Mouse (Mus musculus) limb, embryonic 14.5 days (tissue): ENCODE data around the gene Vmn1r232. TPM values are rescaled to one million over a fixed set of nuclear protein-coding genes. Genes with fewer than 3 reads are reported as not detected.

Experiments used
- ATAC-seq: fragments of 200-750 bp; cut with Nextera tagmentation; 2 replicates; pipeline ENCODE4 v1.8.0; 2017; ENCODE audit warnings: low read depth, moderate number of reproducible peaks, moderate TSS enrichment; ENCODE audit not compliant: low FRiP score
- DNase-seq: peaks from one replicate; pipeline ENCODE4 v3.0.0-alpha.2; 2015; ENCODE audit warnings: low spot score
- H3K27ac ChIP-seq: fragments of 300-500 bp; sonication (generic); replicated peaks from 2 replicates; pipeline ENCODE4 v1.5.1; 2014; ENCODE audit warnings: low read depth, mild to moderate bottlenecking, low read length, moderate library complexity, mixed read lengths
- H3K27me3 ChIP-seq: fragments of 300-500 bp; sonication (generic); 2 replicates; pipeline ENCODE4 v1.6.1; 2014; ENCODE audit warnings: low read length, mixed read lengths; ENCODE audit not compliant: control insufficient read depth, insufficient read depth
- H3K36me3 ChIP-seq: fragments of 300-500 bp; sonication (generic); 2 replicates; pipeline ENCODE4 v1.6.1; 2014; ENCODE audit warnings: mild to moderate bottlenecking, low read length, moderate library complexity, mixed read lengths; ENCODE audit not compliant: control insufficient read depth, insufficient read depth
- H3K4me1 ChIP-seq: fragments of 300-500 bp; sonication (generic); 2 replicates; pipeline ENCODE4 v1.6.1; 2014; ENCODE audit warnings: antibody characterized with exemption, low read length, mixed read lengths; ENCODE audit not compliant: control insufficient read depth, insufficient read depth
- H3K4me2 ChIP-seq: fragments of 300-500 bp; sonication (generic); replicated peaks from 2 replicates; pipeline ENCODE4 v1.6.1; 2014; ENCODE audit warnings: low read depth, mild to moderate bottlenecking, low read length, moderate library complexity; ENCODE audit not compliant: severe bottlenecking
- H3K4me3 ChIP-seq: fragments of 300-500 bp; sonication (generic); replicated peaks from 2 replicates; pipeline ENCODE4 v1.5.1; 2014; ENCODE audit warnings: low read length
- H3K9ac ChIP-seq: fragments of 300-500 bp; sonication (generic); 2 replicates; pipeline ENCODE4 v1.6.1; 2014; ENCODE audit warnings: mild to moderate bottlenecking, low read depth, low read length, moderate library complexity; ENCODE audit not compliant: severe bottlenecking
- H3K9me3 ChIP-seq: fragments of 300-500 bp; sonication (generic); 2 replicates; pipeline ENCODE4 v1.6.1; 2016; ENCODE audit warnings: low read length; ENCODE audit not compliant: control insufficient read depth
- POLR2A ChIP-seq: fragments of 200-500 bp; IDR thresholded peaks from 2 replicates; pipeline ENCODE4 v1.8.0; 2012; ENCODE audit warnings: inconsistent platforms, mild to moderate bottlenecking, moderate library complexity, borderline replicate concordance; ENCODE audit not compliant: insufficient read depth, insufficient read length; ENCODE audit errors: extremely low read depth
- WGBS: fragments of 180-500 bp; shearing (Covaris S2); extraction: QIAGEN DNeasy Blood & Tissue Kit; methylation state at CpG from one replicate; pipeline ENCODE4 v1.1.7; 2014; 5-methylcytosine and 5-hydroxymethylcytosine counted together
- polyA plus RNA-seq, 2 experiments: library from polyadenylated mRNA; depleted of rRNA in 1 of 2; stranded (reverse) in 1 of 2; unstranded in 1 of 2; fragments of >200 nt; fragmentation: Nextera tagmentation in 1 of 2; extraction: Ambion mirVana in 1 of 2; gene quantifications; 2 replicates each; pipeline versions ENCODE4 v1.2.1 to v1.2.3; 2012 to 2014

Gene Vmn1r232
- not detected in 2 replicates for polyA plus RNA-seq (2012; rRNA removed)
- not detected in 2 replicates for polyA plus RNA-seq (2014; fragmentation: Nextera tagmentation; extraction: Ambion mirVana)

DNA sequence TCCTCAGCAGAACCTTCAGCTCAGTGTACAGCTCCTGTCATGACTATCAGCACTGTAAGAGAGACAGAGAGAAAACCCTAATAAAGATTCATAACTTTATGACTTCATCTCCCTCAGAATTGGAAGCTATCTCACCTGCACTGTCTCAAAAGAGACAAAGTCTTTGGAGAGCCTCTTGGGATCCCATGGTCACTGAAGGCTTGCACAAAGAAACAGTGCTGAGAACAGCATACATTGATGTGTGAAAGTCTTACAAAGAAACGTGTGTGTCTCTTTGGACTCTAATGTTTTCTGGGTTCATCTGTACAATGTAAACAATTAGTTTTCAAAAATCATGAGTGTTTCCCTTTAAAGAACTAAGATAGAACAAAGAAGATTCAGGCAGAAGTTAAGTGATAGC lies at the start of gene Vmn1r232:
TSS of gene Vmn1r232 (minus strand) at position 101 of the 400 bp plus-strand sequence.
- no peak within 1 kb of the TSS for H3K9ac ChIP-seq
- 62% methylated on average over 1 of the region's 1 CpGs for WGBS
- H3K9me3 ChIP-seq = no peaks in the 10 kb centered on the region
- H3K36me3 ChIP-seq = no peaks in the 10 kb centered on the region
- H3K27me3 ChIP-seq = no peaks in the 10 kb centered on the region
- H3K4me1 ChIP-seq = no peaks in the 10 kb centered on the region
- no peak within 1 kb of the TSS for H3K4me3 ChIP-seq
- TF ChIP-seq POLR2A = no peak
- ATAC-seq (no peak), DNase-seq (no peak)
- H3K4me2 ChIP-seq = no peak within 1 kb of the TSS
- no peak within 1 kb of the TSS for H3K27ac ChIP-seq

DNA sequence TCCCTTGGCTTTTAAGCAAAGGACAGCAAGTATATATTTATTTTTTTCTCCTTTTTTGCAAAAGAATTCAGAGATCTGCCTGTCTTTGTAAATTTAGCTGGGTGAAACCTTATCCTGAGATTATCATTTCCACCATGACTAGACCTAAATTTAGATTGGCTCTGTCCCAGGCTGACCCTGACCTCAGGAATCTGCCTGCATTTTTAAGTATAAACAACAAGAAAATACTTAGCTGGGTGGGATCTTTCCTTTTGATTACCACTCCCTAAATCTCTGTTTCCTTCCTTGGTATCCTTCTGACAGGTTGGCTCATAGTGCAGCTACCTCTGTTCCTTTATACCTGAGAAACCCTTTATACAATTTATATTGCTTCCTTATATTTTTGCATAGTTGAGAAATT lies 47.2 kb upstream of the Vmn1r232 start:
- Histone ChIP-seq H3K9me3 (no peaks in the 10 kb centered on the region), H3K4me2 (no peak overlapping the region), H3K4me1 (no peaks in the 10 kb centered on the region), H3K27me3 (no peaks in the 10 kb centered on the region), H3K36me3 (peaks cover 77% of the 10 kb centered on the region), H3K9ac (no peak overlapping the region), H3K4me3 (no peak overlapping the region), H3K27ac (no peak overlapping the region)
- DNase-seq (no peak), ATAC-seq (no peak)
- no peak for TF ChIP-seq POLR2A

DNA sequence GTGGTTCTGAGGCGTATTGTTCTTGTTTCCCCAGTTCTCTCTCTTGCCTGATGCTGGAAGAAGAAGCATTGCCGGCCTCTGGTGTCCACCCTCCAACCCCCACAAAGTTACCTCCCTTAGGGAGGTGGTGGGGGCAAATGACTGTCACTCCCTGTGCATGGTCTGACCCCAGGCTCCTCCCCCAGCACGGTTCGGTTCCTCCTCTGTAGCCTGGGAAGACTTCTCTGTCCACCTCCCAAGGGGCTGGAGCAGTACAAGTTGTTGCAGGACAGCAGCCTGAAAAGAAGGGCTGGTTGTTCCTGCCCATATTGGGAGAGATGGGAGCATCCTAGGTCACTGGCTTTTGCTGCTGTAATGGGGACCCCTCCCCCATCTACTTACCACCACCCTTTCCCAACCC lies 45.9 kb upstream of the Vmn1r232 start:
- Histone ChIP-seq H3K27ac (no peak overlapping the region), H3K4me2 (no peak overlapping the region), H3K9ac (no peak overlapping the region), H3K4me3 (no peak overlapping the region), H3K27me3 (no peaks in the 10 kb centered on the region), H3K4me1 (no peaks in the 10 kb centered on the region), H3K9me3 (no peaks in the 10 kb centered on the region), H3K36me3 (peaks cover 90% of the 10 kb centered on the region)
- DNase-seq = no peak
- no peak for ATAC-seq
- 80% methylated on average over 4 of the region's 4 CpGs for WGBS
- TF ChIP-seq POLR2A = no peak

DNA sequence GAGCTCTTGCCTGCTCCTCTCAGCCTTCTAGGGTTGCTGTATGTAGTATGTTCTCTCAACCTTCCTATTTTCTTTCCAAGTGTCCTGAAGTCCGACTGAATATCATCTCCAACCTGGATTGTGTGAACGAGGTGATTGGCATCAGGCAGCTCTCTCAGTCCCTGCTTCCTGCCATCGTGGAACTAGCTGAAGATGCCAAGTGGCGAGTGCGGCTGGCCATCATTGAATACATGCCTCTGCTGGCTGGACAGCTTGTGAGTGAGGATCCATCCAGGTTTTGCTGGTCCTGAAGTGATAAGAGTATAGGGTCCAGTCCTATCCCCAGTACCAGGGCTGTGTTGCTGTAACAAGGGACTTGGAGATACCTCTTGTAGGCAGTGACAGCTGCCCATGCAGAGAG lies 40.9 kb upstream of the Vmn1r232 start:
- Histone ChIP-seq H3K4me2 (no peak overlapping the region), H3K9ac (no peak overlapping the region), H3K4me1 (no peaks in the 10 kb centered on the region), H3K27ac (no peak overlapping the region), H3K27me3 (no peaks in the 10 kb centered on the region), H3K9me3 (no peaks in the 10 kb centered on the region), H3K4me3 (no peak overlapping the region), H3K36me3 (peaks cover 99% of the 10 kb centered on the region)
- WGBS = 94% methylated on average over 5 of the region's 5 CpGs
- no peak for ATAC-seq
- DNase-seq = no peak
- TF ChIP-seq POLR2A = no peak

DNA sequence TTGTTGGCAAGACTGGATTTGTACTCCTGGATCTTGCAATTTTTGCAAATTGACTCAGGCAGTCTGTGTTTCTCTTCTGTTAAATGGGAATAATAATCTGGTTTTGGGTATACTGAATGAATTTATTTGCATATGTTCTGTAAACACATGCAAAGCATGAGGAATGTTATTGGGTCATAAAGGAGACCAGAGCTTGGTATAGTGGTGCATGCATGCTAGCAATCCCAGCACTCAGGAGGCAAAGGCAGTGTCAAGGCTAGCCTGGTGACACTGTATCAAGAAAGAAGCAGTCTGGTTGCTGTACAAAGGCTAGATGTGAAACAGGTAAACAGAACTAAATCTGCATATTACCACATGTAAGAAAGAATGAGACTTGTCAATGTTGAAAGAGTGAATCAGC lies 27.1 kb upstream of the Vmn1r232 start:
- Histone ChIP-seq H3K4me2 (peak overlapping the region; percentile 61), H3K36me3 (0 out of 2 replicates have a peak, but pooled peaks cover under 1% of the 10 kb centered on the region), H3K4me3 (peak overlapping the region; percentile 73), H3K9me3 (no peaks in the 10 kb centered on the region), H3K4me1 (peaks cover 24% of the 10 kb centered on the region), H3K9ac (peak overlapping the region; percentile 87), H3K27me3 (no peaks in the 10 kb centered on the region), H3K27ac (no peak overlapping the region)
- ATAC-seq (no peak), DNase-seq (no peak)
- TF ChIP-seq POLR2A = no peak
